Mouse (Mus musculus) retina, postnatal 7 days (tissue): Measurements from ENCODE around the gene Shc3.

ENCODE experiments used
- DNase-seq: peaks from one replicate; pipeline ENCODE4 v3.0.0-alpha.2; 2012; ENCODE audit warnings: low read depth, low spot score

Shc3 gene

GRCm38 (mm10) chr13:51568501-51568901, 718 bp downstream of the Shc3 start:
- DNase-seq = no peak

GRCm38 (mm10) chr13:51567411-51567851, 1.8 kb downstream of the Shc3 start:
- no peak for DNase-seq

- no peak for DNase-seq
These were observed 2.2 kb downstream of the Shc3 start for GRCm38 (mm10) chr13:51567078-51567395.

GRCm38 (mm10) chr13:51566371-51567077, 2.7 kb downstream of the Shc3 start:
- DNase-seq = no peak

- no peak for DNase-seq
These were observed 4.5 kb downstream of the Shc3 start for GRCm38 (mm10) chr13:51564741-51565140.

GRCm38 (mm10) chr13:51553343-51553742, 15.9 kb downstream of the Shc3 start:
- no peak for DNase-seq

GRCm38 (mm10) chr13:51552233-51552632, 17.0 kb downstream of the Shc3 start:
- DNase-seq = no peak

- no peak for DNase-seq
These were observed 17.4 kb downstream of the Shc3 start for GRCm38 (mm10) chr13:51551824-51552223.

- no peak for DNase-seq
These were observed 29.4 kb downstream of the Shc3 start for GRCm38 (mm10) chr13:51539816-51540215.

GRCm38 (mm10) chr13:51535326-51535725, 33.9 kb downstream of the Shc3 start:
- no peak for DNase-seq

- no peak for DNase-seq
These were observed 42.7 kb downstream of the Shc3 start for GRCm38 (mm10) chr13:51526480-51526879.

GRCm38 (mm10) chr13:51524316-51524715, 44.9 kb downstream of the Shc3 start:
- no peak for DNase-seq

- no peak for DNase-seq
These were observed 45.9 kb downstream of the Shc3 start for GRCm38 (mm10) chr13:51523311-51523710.

- DNase-seq = no peak
These were observed 50.3 kb downstream of the Shc3 start for GRCm38 (mm10) chr13:51518880-51519279.

- DNase-seq = no peak
These were observed 51.3 kb downstream of the Shc3 start for GRCm38 (mm10) chr13:51517943-51518342.

GRCm38 (mm10) chr13:51508836-51509235, 60.4 kb downstream of the Shc3 start:
- DNase-seq = no peak

- DNase-seq = no peak
These were observed 63.5 kb downstream of the Shc3 start for GRCm38 (mm10) chr13:51505711-51506110.

- DNase-seq = no peak
These were observed 69.5 kb downstream of the Shc3 start for GRCm38 (mm10) chr13:51499769-51500168.

GRCm38 (mm10) chr13:51493676-51494075, 75.5 kb downstream of the Shc3 start:
- DNase-seq = no peak

- DNase-seq = no peak
These were observed 77.4 kb downstream of the Shc3 start for GRCm38 (mm10) chr13:51491649-51492435.

GRCm38 (mm10) chr13:51490195-51490594, 79.0 kb downstream of the Shc3 start:
- DNase-seq = no peak

- DNase-seq = no peak
These were observed 80.3 kb downstream of the Shc3 start for GRCm38 (mm10) chr13:51488945-51489344.

GRCm38 (mm10) chr13:51485291-51485690, 83.9 kb downstream of the Shc3 start:
- no peak for DNase-seq
